Mouse (Mus musculus): ENCODE results near the gene Gda. TPM values are rescaled to one million over a fixed set of nuclear protein-coding genes. Genes with fewer than 3 reads are reported as not detected.

Gene Gda
- total RNA-seq, 4 experiments from 2014 or later, result 111 to 134 (median 124) TPM

- no peak for DNase-seq (ENCODE audit: low spot score in 2 of 2)
These were observed 11.9 kb downstream of the Gda start for GRCm38 (mm10) chr19:21461221-21461960.

- no peak for DNase-seq (ENCODE audit: low spot score in 2 of 2)
These were observed 15.8 kb downstream of the Gda start for GRCm38 (mm10) chr19:21457461-21457860.

- no peak for DNase-seq (ENCODE audit: low spot score in 2 of 2)
These were observed 31.5 kb downstream of the Gda start for GRCm38 (mm10) chr19:21441787-21442186.

GRCm38 (mm10) chr19:21440841-21441240 is 32.4 kb downstream of the Gda start:
- no peak for DNase-seq (ENCODE audit: low spot score in 2 of 2)

- no peak for DNase-seq (ENCODE audit: low spot score in 2 of 2)
These were observed 34.0 kb downstream of the Gda start for GRCm38 (mm10) chr19:21439141-21439737.

GRCm38 (mm10) chr19:21436566-21436965 is 36.7 kb downstream of the Gda start:
- DNase-seq (ENCODE audit: low spot score in 2 of 2), result no peak

- no peak for DNase-seq (ENCODE audit: low spot score in 2 of 2)
These were observed 39.9 kb downstream of the Gda start for GRCm38 (mm10) chr19:21433348-21433747.

GRCm38 (mm10) chr19:21432879-21433278 is 40.4 kb downstream of the Gda start:
- no peak for DNase-seq (ENCODE audit: low spot score in 2 of 2)

- DNase-seq (ENCODE audit: low spot score in 2 of 2), result no peak
These were observed 41.0 kb downstream of the Gda start for GRCm38 (mm10) chr19:21432286-21432685.

GRCm38 (mm10) chr19:21425391-21425790 is 47.9 kb downstream of the Gda start:
- DNase-seq (ENCODE audit: low spot score in 2 of 2), result no peak

- no peak for DNase-seq (ENCODE audit: low spot score in 2 of 2)
These were observed 49.5 kb downstream of the Gda start for GRCm38 (mm10) chr19:21423731-21424130.

GRCm38 (mm10) chr19:21418418-21418817 is 54.8 kb downstream of the Gda start:
- no peak for DNase-seq (ENCODE audit: low spot score in 2 of 2)

GRCm38 (mm10) chr19:21415377-21415776 is 57.9 kb downstream of the Gda start:
- DNase-seq (ENCODE audit: low spot score in 2 of 2), result no peak

GRCm38 (mm10) chr19:21409178-21409577 is 64.1 kb downstream of the Gda start:
- DNase-seq (ENCODE audit: low spot score in 2 of 2), result no peak

GRCm38 (mm10) chr19:21407363-21407762 is 65.9 kb downstream of the Gda start:
- DNase-seq (ENCODE audit: low spot score in 2 of 2), result no peak

- no peak for DNase-seq (ENCODE audit: low spot score in 2 of 2)
These were observed 75.3 kb downstream of the Gda start for GRCm38 (mm10) chr19:21397994-21398393.

- DNase-seq (ENCODE audit: low spot score in 2 of 2), result no peak
These were observed 76.9 kb downstream of the Gda start for GRCm38 (mm10) chr19:21396364-21396763.

- DNase-seq (ENCODE audit: low spot score in 2 of 2), result no peak
These were observed 82.3 kb downstream of the Gda start for GRCm38 (mm10) chr19:21390904-21391303.

- DNase-seq (ENCODE audit: low spot score in 2 of 2), result no peak
These were observed 86.4 kb downstream of the Gda start for GRCm38 (mm10) chr19:21386842-21387241.

GRCm38 (mm10) chr19:21384231-21384630 is 89.0 kb downstream of the Gda start:
- no peak for DNase-seq (ENCODE audit: low spot score in 2 of 2)

GRCm38 (mm10) chr19:21383491-21384226 is 89.6 kb downstream of the Gda start:
- no peak for DNase-seq (ENCODE audit: low spot score in 2 of 2)

GRCm38 (mm10) chr19:21381696-21382095 is 91.5 kb downstream of the Gda start:
- DNase-seq (ENCODE audit: low spot score in 2 of 2), result no peak

Measured in layer of hippocampus, adult 8-10 months (tissue).